Mouse (Mus musculus) myocyte (in vitro differentiated cells): ENCODE data around the gene Coasy. TPM values are rescaled to one million over a fixed set of nuclear protein-coding genes. Genes with fewer than 3 reads are reported as not detected.
A peak's percentile ranks its signal among the peaks of the same experiment; 100 is the strongest.

Experiments
- H3K27me3 ChIP-seq: one replicate; pipeline ENCODE4 v1.6.1; 2011; ENCODE audit not compliant: control insufficient read depth, insufficient read depth, insufficient read length
- H3K36me3 ChIP-seq: one replicate; pipeline ENCODE4 v1.6.1; 2011; ENCODE audit not compliant: control insufficient read depth, insufficient read depth
- H3K4me2 ChIP-seq: one replicate; pipeline ENCODE4 v1.6.1; 2011; ENCODE audit warnings: low read depth, control low read depth
- H3K4me3 ChIP-seq: one replicate; pipeline ENCODE4 v1.5.1; 2011; ENCODE audit warnings: mild to moderate bottlenecking, control low read depth, moderate library complexity
- H3K79me2 ChIP-seq: one replicate; pipeline ENCODE4 v1.6.1; 2011; ENCODE audit not compliant: control insufficient read depth, insufficient read depth
- H3ac ChIP-seq: one replicate; pipeline ENCODE4 v1.6.1; 2011; ENCODE audit not compliant: control insufficient read depth, insufficient read length
- CEBPB ChIP-seq: IDR thresholded peaks from 2 replicates; pipeline ENCODE4 v1.6.1; 2011; ENCODE audit warnings: mild to moderate bottlenecking, moderate library complexity; ENCODE audit not compliant: poor library complexity, insufficient read depth, severe bottlenecking
- E2F4 ChIP-seq: IDR thresholded peaks from one replicate; pipeline ENCODE4 v1.6.1; 2011; ENCODE audit warnings: mild to moderate bottlenecking, control low read depth, moderate library complexity; ENCODE audit not compliant: insufficient read depth
- MAX ChIP-seq: IDR thresholded peaks from one replicate; pipeline ENCODE4 v1.6.1; 2011; ENCODE audit warnings: low read depth, mild to moderate bottlenecking, control low read depth
- MYOD1 ChIP-seq, 3 experiments: IDR thresholded peaks; one replicate each; pipeline ENCODE4 v1.6.1; 2011; ENCODE audit warnings: control low read depth in 2 of 3, low read depth in 2 of 3, mild to moderate bottlenecking in 2 of 3, moderate library complexity in 1 of 3; ENCODE audit not compliant: insufficient read length in 2 of 3, control insufficient read depth in 1 of 3
- MYOG ChIP-seq, 3 experiments: IDR thresholded peaks; one replicate each; pipeline ENCODE4 v1.6.1; 2011; ENCODE audit warnings: control low read depth in 2 of 3, low read depth in 2 of 3, mild to moderate bottlenecking in 2 of 3; ENCODE audit not compliant: insufficient read length in 2 of 3, control insufficient read depth in 1 of 3, insufficient read depth in 1 of 3
- POLR2A ChIP-seq: IDR thresholded peaks from one replicate; pipeline ENCODE4 v1.6.1; 2011; ENCODE audit warnings: low read depth, mild to moderate bottlenecking, control low read depth, moderate library complexity; ENCODE audit not compliant: insufficient read length
- POLR2AphosphoS2 ChIP-seq: IDR thresholded peaks from one replicate; pipeline ENCODE4 v1.6.1; 2011; ENCODE audit warnings: low read depth, control low read depth; ENCODE audit not compliant: insufficient read length
- REST ChIP-seq: IDR thresholded peaks from one replicate; pipeline ENCODE4 v1.6.1; 2011; ENCODE audit warnings: mild to moderate bottlenecking, control low read depth, moderate library complexity; ENCODE audit not compliant: insufficient read depth, insufficient read length
- SRF ChIP-seq: IDR thresholded peaks from one replicate; pipeline ENCODE4 v1.6.1; 2011; ENCODE audit warnings: low read depth; ENCODE audit not compliant: control insufficient read depth, insufficient read length
- TCF12 ChIP-seq: IDR thresholded peaks from one replicate; pipeline ENCODE4 v1.6.1; 2011; ENCODE audit warnings: mild to moderate bottlenecking, control low read depth; ENCODE audit not compliant: poor library complexity, insufficient read depth, severe bottlenecking
- TCF3 ChIP-seq: IDR thresholded peaks from one replicate; pipeline ENCODE4 v1.6.1; 2011; ENCODE audit warnings: low read depth, control low read depth; ENCODE audit not compliant: insufficient read length
- USF1 ChIP-seq: IDR thresholded peaks from one replicate; pipeline ENCODE4 v1.6.1; 2011; ENCODE audit warnings: low read depth, mild to moderate bottlenecking, control low read depth, moderate library complexity
- polyA plus RNA-seq: library from polyadenylated mRNA; unstranded; fragments of >200 nt; fragmentation: generic; extraction: Trizol; gene quantifications from one replicate; pipeline ENCODE4 v1.2.1, GENCODE M21; 2012; ENCODE audit warnings: missing spikeins

Gene Coasy
- polyA plus RNA-seq, 1 experiment, result 39.7 TPM

DNA sequence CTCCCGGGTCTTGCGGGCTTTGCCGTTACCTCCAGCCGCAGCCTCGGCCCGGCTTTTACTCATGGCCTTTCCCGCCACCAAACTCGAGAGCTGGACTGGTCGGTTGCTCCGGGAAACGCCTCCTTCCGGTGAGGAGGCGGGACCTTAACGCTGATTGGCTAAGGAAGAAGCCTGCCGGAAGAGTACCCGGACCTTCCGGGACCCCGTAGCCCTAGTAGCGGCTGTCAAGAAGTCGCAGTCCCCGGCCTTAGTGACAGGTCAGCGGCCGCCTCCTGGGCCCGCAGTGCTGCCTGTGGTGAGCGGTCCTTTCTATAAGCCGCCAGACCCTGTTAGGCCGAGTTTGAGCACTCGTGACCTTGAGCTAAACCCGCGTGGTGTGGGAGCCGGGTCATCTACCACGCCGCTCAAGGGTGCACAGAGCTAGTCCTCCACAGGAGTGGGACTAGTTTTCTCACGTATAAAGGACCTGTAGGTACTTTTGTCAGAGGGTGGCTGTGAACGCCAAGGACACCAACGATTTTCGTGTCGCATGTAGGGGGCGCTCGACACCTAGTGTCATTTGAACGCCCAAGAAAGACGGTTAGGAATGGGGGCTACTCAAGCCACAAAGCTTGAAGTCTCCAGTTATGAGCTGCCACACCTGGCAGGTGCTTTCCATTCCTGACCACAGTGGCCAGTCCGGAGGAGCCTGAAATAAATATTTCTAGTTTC lies 13.1 kb downstream of the Coasy start, which contains the start of gene Psmc3ip:
Psmc3ip (minus strand) TSS at position 123 of the 711 bp plus-strand sequence.
- Histone ChIP-seq H3K4me3 (peak within 1 kb of the TSS; percentile 73), H3ac (peak within 1 kb of the TSS; percentile 30), H3K36me3 (peaks cover 45% of the 10 kb centered on the region), H3K79me2 (no peaks in the 10 kb centered on the region), H3K4me2 (peak within 1 kb of the TSS; percentile 80), H3K27me3 (no peaks in the 10 kb centered on the region)
- TF ChIP-seq POLR2A, result peak; percentile 58
- TF ChIP-seq TCF3, result no peak
- peak; percentile 87 for TF ChIP-seq E2F4
- no peak for TF ChIP-seq SRF
- TF ChIP-seq CEBPB, result no peak

- Histone ChIP-seq H3K79me2 (no peaks in the 10 kb centered on the region), H3ac (no peak overlapping the region), H3K27me3 (no peaks in the 10 kb centered on the region), H3K36me3 (peaks cover 54% of the 10 kb centered on the region), H3K4me2 (no peak overlapping the region), H3K4me3 (no peak overlapping the region)
- TF ChIP-seq SRF (no peak), CEBPB (no peak), POLR2A (no peak), REST (no peak), MAX (no peak), USF1 (no peak), MYOG (IDR thresholded peaks at IDR 0.05; ENCODE audit: control insufficient read depth in 1 of 3, insufficient read depth in 1 of 3, insufficient read length in 2 of 3, low read depth in 2 of 3) (no peak)
Observed at GRCm38 (mm10) chr11:101098231-101098630, 15.9 kb downstream of the Coasy start.

DNA sequence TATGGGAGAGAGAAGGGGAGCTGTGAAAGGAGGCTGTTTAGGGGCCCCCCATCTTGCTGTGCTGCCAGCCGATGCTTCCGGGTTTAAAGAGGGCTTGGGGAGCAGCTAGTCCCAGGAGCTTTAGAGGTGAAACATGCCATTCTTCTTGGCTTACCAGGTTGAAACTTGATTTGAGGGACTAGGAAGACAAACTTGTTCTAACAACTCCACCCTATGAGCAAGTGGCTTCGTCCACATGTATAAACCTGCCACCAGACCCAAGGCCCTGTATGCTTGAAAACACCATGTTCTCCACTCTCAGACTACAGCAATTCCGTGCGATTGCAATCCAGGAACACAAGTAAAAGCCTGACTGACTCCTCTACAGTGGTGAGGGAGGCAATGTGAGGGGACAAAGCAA lies 20.6 kb downstream of the Coasy start:
- no peaks in the 10 kb centered on the region for H3K27me3 ChIP-seq
- peaks cover 12% of the 10 kb centered on the region for H3K79me2 ChIP-seq
- H3K4me2 ChIP-seq, result no peak overlapping the region
- TF ChIP-seq TCF3 (no peak), USF1 (no peak), MYOG (IDR thresholded peaks at IDR 0.05; ENCODE audit: control insufficient read depth in 1 of 3, insufficient read depth in 1 of 3, insufficient read length in 2 of 3, low read depth in 2 of 3) (no peak), MAX (no peak), POLR2AphosphoS2 (no peak), POLR2A (no peak)
- H3K36me3 ChIP-seq, result peaks cover 62% of the 10 kb centered on the region
- no peak overlapping the region for H3K4me3 ChIP-seq
- H3ac ChIP-seq, result no peak overlapping the region

DNA sequence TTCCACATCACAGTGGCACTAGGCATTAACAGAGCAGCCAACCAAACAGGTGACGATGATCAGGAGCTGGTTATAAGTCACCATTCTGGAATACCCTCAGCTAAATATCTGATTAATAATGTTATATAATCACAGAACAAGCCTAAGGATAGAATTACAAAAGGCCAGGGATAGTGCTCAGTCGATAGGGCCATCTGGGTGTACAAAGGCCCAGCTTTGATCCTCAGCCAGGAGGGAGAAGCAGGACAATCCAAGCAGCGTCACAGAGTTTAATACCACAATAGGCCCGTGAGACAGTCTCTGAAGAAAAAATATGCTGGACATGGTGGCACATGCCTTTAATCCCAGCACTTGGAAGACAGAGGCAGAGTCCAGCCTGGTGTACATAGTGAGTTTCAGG lies 27.0 kb downstream of the Coasy start:
- no peak overlapping the region for H3K4me3 ChIP-seq
- TF ChIP-seq POLR2AphosphoS2 (no peak), USF1 (no peak), SRF (no peak), MAX (no peak), TCF12 (no peak), CEBPB (no peak), REST (no peak), MYOG (IDR thresholded peaks at IDR 0.05; ENCODE audit: control insufficient read depth in 1 of 3, insufficient read depth in 1 of 3, insufficient read length in 2 of 3, low read depth in 2 of 3) (no peak), MYOD1 (IDR thresholded peaks at IDR 0.05; ENCODE audit: control insufficient read depth in 1 of 3, insufficient read length in 2 of 3, low read depth in 2 of 3) (no peak), TCF3 (no peak), POLR2A (no peak), E2F4 (no peak)
- H3K27me3 ChIP-seq, result no peaks in the 10 kb centered on the region
- H3ac ChIP-seq, result no peak overlapping the region
- no peak overlapping the region for H3K4me2 ChIP-seq
- peaks cover 13% of the 10 kb centered on the region for H3K36me3 ChIP-seq
- peaks cover 75% of the 10 kb centered on the region for H3K79me2 ChIP-seq

GRCm38 (mm10) chr11:101110708-101111107 lies 28.3 kb downstream of the Coasy start:
- Histone ChIP-seq H3K4me3 (no peak overlapping the region), H3ac (no peak overlapping the region), H3K4me2 (no peak overlapping the region), H3K79me2 (peaks cover 89% of the 10 kb centered on the region), H3K36me3 (peaks cover 8% of the 10 kb centered on the region), H3K27me3 (no peaks in the 10 kb centered on the region)
- no peak for TF ChIP-seq MAX
- no peak for TF ChIP-seq REST
- TF ChIP-seq USF1, result no peak
- TF ChIP-seq CEBPB, result no peak

GRCm38 (mm10) chr11:101111178-101111577 lies 28.8 kb downstream of the Coasy start:
- Histone ChIP-seq H3K36me3 (peaks cover 3% of the 10 kb centered on the region), H3K79me2 (peaks cover 93% of the 10 kb centered on the region)
- TF ChIP-seq REST, result no peak
- TF ChIP-seq TCF3, result no peak
- TF ChIP-seq MAX, result no peak
- TF ChIP-seq TCF12, result no peak
- no peak for TF ChIP-seq USF1
- TF ChIP-seq SRF, result no peak
- no peak for TF ChIP-seq POLR2A
- TF ChIP-seq MYOD1 (IDR thresholded peaks at IDR 0.05; ENCODE audit: control insufficient read depth in 1 of 3, insufficient read length in 2 of 3, low read depth in 2 of 3), result no peak
- no peak for TF ChIP-seq E2F4
- no peak for TF ChIP-seq CEBPB
- no peak for TF ChIP-seq POLR2AphosphoS2
- no peak for TF ChIP-seq MYOG (IDR thresholded peaks at IDR 0.05; ENCODE audit: control insufficient read depth in 1 of 3, insufficient read depth in 1 of 3, insufficient read length in 2 of 3, low read depth in 2 of 3)

More at GRCm38 (mm10) chr11:101111178-101111577, 28.8 kb downstream of the Coasy start:
- no peaks in the 10 kb centered on the region for H3K27me3 ChIP-seq
- no peak overlapping the region for H3K4me3 ChIP-seq
- H3ac ChIP-seq, result no peak overlapping the region
- H3K4me2 ChIP-seq, result no peak overlapping the region
